Mouse (Mus musculus) hindbrain, embryonic 15.5 days (tissue): ENCODE data around the gene Yod1. TPM values are rescaled to one million over a fixed set of nuclear protein-coding genes. Genes with fewer than 3 reads are reported as not detected.
A peak's percentile ranks its signal among the peaks of the same experiment; 100 is the strongest.

ENCODE experiments used
- ATAC-seq: fragments of 200-750 bp; cut with Nextera tagmentation; 2 replicates; pipeline ENCODE4 v1.8.0; 2017; ENCODE audit warnings: low read depth, moderate number of reproducible peaks, moderate TSS enrichment; ENCODE audit not compliant: low FRiP score
- H3K27ac ChIP-seq: fragments of 300-500 bp; sonication (generic); replicated peaks from 2 replicates; pipeline ENCODE4 v1.5.1; 2015; ENCODE audit warnings: mild to moderate bottlenecking, inconsistent platforms
- H3K27me3 ChIP-seq: fragments of 300-500 bp; sonication (generic); 2 replicates; pipeline ENCODE4 v1.6.1; 2015; ENCODE audit warnings: control low read depth, inconsistent platforms
- H3K36me3 ChIP-seq: fragments of 300-500 bp; sonication (generic); 2 replicates; pipeline ENCODE4 v1.6.1; 2015; ENCODE audit warnings: control low read depth, inconsistent platforms
- H3K4me1 ChIP-seq: fragments of 300-500 bp; sonication (generic); replicated peaks from 2 replicates; pipeline ENCODE4 v1.6.1; 2015; ENCODE audit warnings: control low read depth, inconsistent platforms
- H3K4me2 ChIP-seq: fragments of 300-500 bp; sonication (generic); 2 replicates; pipeline ENCODE4 v1.6.1; 2015; ENCODE audit warnings: moderate library complexity, mild to moderate bottlenecking, inconsistent platforms
- H3K4me3 ChIP-seq: fragments of 300-500 bp; sonication (generic); 2 replicates; pipeline ENCODE4 v1.5.1; 2015; ENCODE audit warnings: mild to moderate bottlenecking, inconsistent platforms
- H3K9ac ChIP-seq: fragments of 300-500 bp; sonication (generic); 2 replicates; pipeline ENCODE4 v1.6.1; 2015; ENCODE audit warnings: inconsistent platforms
- H3K9me3 ChIP-seq: fragments of 300-500 bp; sonication (generic); 2 replicates; pipeline ENCODE4 v1.6.1; 2016; ENCODE audit warnings: control low read depth, inconsistent platforms
- WGBS: fragments of 180-500 bp; shearing (Covaris S2); methylation state at CpG from one replicate; pipeline ENCODE4 v1.1.7; 2015; 5-methylcytosine and 5-hydroxymethylcytosine counted together
- polyA plus RNA-seq: library from polyadenylated mRNA; unstranded; fragments of >200 nt; fragmentation: Nextera tagmentation; extraction: Ambion mirVana; gene quantifications from 2 replicates; pipeline ENCODE4 v1.2.1, GENCODE M21; 2015

Yod1 gene
- 16.4 and 16.8 TPM in 2 replicates for polyA plus RNA-seq

GRCm38 (mm10) chr1:130717291-130717871, at the start of gene Yod1:
Yod1 (plus strand) TSS chr1:130717327.
- Histone ChIP-seq H3K4me2 (peak within 1 kb of the TSS; percentile 86), H3K9ac (peak within 1 kb of the TSS; percentile 96), H3K4me3 (peak within 1 kb of the TSS; percentile 93), H3K4me1 (peaks cover 35% of the 10 kb centered on the region), H3K36me3 (0 out of 2 replicates have a peak, but pooled peaks cover 2% of the 10 kb centered on the region), H3K27me3 (no peaks in the 10 kb centered on the region), H3K9me3 (no peaks in the 10 kb centered on the region), H3K27ac (peak within 1 kb of the TSS; percentile 88)
- WGBS, result under 1% methylated on average over 54 of the region's 54 CpGs
- ATAC-seq, result peak; percentile 77

GRCm38 (mm10) chr1:130678551-130678950, 38.6 kb upstream of the Yod1 start:
- Histone ChIP-seq H3K9me3 (no peaks in the 10 kb centered on the region), H3K9ac (no peak overlapping the region), H3K4me1 (no peaks in the 10 kb centered on the region), H3K27me3 (no peaks in the 10 kb centered on the region), H3K36me3 (no peaks in the 10 kb centered on the region), H3K4me3 (no peak overlapping the region), H3K27ac (no peak overlapping the region), H3K4me2 (no peak overlapping the region)
- ATAC-seq, result no peak
- 85% methylated on average over 2 of the region's 2 CpGs for WGBS

- Histone ChIP-seq H3K27me3 (no peaks in the 10 kb centered on the region), H3K4me1 (no peaks in the 10 kb centered on the region), H3K9me3 (no peaks in the 10 kb centered on the region), H3K9ac (no peak overlapping the region), H3K36me3 (no peaks in the 10 kb centered on the region), H3K4me3 (no peak overlapping the region), H3K27ac (no peak overlapping the region), H3K4me2 (no peak overlapping the region)
- ATAC-seq, result no peak
- WGBS, result 76% methylated on average over 2 of the region's 2 CpGs
These were observed 36.1 kb upstream of the Yod1 start for GRCm38 (mm10) chr1:130681075-130681474.

- Histone ChIP-seq H3K4me3 (no peak overlapping the region), H3K36me3 (no peaks in the 10 kb centered on the region), H3K27me3 (no peaks in the 10 kb centered on the region), H3K4me2 (no peak overlapping the region), H3K27ac (no peak overlapping the region), H3K9me3 (no peaks in the 10 kb centered on the region), H3K9ac (no peak overlapping the region), H3K4me1 (no peaks in the 10 kb centered on the region)
- WGBS, result 80% methylated on average over 6 of the region's 6 CpGs
- ATAC-seq, result no peak
These were observed 35.3 kb upstream of the Yod1 start for GRCm38 (mm10) chr1:130681656-130682413.

DNA sequence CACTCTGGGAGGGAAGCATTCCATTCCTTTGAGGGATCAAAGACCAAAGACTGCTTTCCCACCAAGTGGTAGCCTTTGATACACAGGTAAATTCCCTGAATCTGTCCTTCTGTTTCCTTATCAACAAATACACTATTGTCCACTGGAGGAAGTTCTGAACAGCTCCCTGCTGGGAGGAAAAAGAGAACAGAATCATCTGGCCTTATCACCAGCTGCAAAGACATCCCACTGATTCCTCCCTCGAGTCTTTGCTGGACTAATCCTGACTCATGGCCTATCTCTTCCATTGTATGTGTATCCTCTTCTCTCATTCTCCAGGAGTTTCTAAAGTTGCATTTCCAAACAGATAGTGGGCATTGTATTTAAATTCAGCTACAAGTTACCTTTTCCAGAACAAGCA, 33.2 kb upstream of the Yod1 start:
- H3K27ac ChIP-seq, result no peak overlapping the region
- no peak overlapping the region for H3K4me3 ChIP-seq
- H3K36me3 ChIP-seq, result peaks cover 8% of the 10 kb centered on the region; the same call in 1 of the 2 replicates
- H3K4me2 ChIP-seq, result no peak overlapping the region
- no peaks in the 10 kb centered on the region for H3K27me3 ChIP-seq
- ATAC-seq, result no peak
- no peaks in the 10 kb centered on the region for H3K9me3 ChIP-seq
- WGBS, result 57% methylated on average over 1 of the region's 1 CpGs
- H3K4me1 ChIP-seq, result no peaks in the 10 kb centered on the region
- H3K9ac ChIP-seq, result no peak overlapping the region

DNA sequence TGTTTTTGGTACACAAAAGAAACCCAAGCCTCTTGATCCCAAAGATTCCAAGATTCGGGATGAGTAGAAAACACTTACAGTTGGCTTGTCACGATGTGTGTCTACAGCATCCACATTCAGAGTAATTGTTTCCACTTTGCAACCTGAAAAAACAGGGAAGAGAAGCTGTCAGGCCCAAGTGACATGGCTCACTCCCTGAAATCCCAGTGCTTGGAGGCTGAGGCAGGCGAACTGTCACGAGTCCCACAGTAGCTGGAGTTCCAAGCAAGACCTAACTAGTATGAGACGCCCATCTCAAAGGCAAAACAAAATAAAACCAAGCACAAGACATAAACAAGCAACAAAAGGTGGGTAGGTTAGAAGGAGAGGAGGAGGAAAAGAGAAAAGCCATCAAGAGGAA, 18.5 kb upstream of the Yod1 start:
- Histone ChIP-seq H3K27ac (no peak overlapping the region), H3K4me2 (no peak overlapping the region), H3K27me3 (no peaks in the 10 kb centered on the region), H3K4me1 (no peaks in the 10 kb centered on the region), H3K9ac (no peak overlapping the region), H3K4me3 (no peak overlapping the region), H3K9me3 (no peaks in the 10 kb centered on the region), H3K36me3 (peaks cover 56% of the 10 kb centered on the region)
- ATAC-seq, result no peak
- WGBS, result 92% methylated on average over 5 of the region's 5 CpGs

DNA sequence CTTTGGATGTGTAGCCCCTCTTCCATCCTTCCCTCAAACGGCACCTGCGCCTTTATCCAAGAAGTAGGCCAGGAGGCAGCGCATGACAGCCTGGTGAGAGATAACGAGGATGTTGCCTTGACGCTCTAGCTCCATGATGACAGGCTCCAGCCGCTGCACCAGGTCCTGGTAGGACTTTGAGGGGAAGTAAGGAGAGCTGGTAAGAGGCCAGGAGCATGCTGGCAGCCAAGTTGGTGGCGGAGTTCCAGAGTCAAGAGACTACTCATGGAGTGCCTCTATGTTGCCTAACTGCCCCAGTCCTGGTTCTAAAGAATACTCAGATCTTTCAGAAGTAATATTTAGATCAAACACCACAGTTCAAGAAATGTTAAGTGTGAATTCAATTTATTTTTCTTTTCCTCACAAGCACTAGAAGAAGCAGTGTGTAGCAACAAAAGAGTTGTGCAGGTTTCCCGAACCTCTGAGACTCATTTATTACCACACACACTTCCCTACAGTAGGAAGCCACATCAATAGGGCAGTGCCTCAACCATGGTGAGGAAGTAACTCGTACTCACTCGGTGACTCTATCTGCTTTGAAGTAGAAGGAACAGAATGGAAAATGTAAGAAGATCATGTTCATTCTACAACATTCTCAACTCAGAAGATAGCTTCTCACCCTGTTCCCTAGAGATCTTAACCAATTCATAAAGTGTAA, 17.0 kb upstream of the Yod1 start:
- Histone ChIP-seq H3K27me3 (no peaks in the 10 kb centered on the region), H3K9me3 (no peaks in the 10 kb centered on the region), H3K4me3 (no peak overlapping the region), H3K27ac (no peak overlapping the region), H3K4me1 (no peaks in the 10 kb centered on the region), H3K36me3 (peaks cover 64% of the 10 kb centered on the region), H3K9ac (no peak overlapping the region), H3K4me2 (no peak overlapping the region)
- WGBS, result 94% methylated on average over 10 of the region's 10 CpGs
- ATAC-seq, result no peak

- Histone ChIP-seq H3K4me2 (no peak overlapping the region), H3K27ac (no peak overlapping the region), H3K27me3 (no peaks in the 10 kb centered on the region), H3K9ac (no peak overlapping the region), H3K9me3 (no peaks in the 10 kb centered on the region), H3K4me3 (no peak overlapping the region), H3K36me3 (peaks cover 71% of the 10 kb centered on the region), H3K4me1 (no peaks in the 10 kb centered on the region)
- 96% methylated on average over 11 of the region's 11 CpGs for WGBS
- no peak for ATAC-seq
These were observed 15.2 kb upstream of the Yod1 start for GRCm38 (mm10) chr1:130701976-130702375.

- 85% methylated on average over 2 of the region's 2 CpGs for WGBS
These were observed 13.5 kb upstream of the Yod1 start for GRCm38 (mm10) chr1:130703613-130704012.

GRCm38 (mm10) chr1:130710283-130711080, 6.6 kb upstream of the Yod1 start:
- no peak for ATAC-seq

More at GRCm38 (mm10) chr1:130703613-130704012, 13.5 kb upstream of the Yod1 start:
- no peaks in the 10 kb centered on the region for H3K4me1 ChIP-seq
- H3K9ac ChIP-seq, result no peak overlapping the region
- H3K27me3 ChIP-seq, result no peaks in the 10 kb centered on the region
- no peak overlapping the region for H3K4me2 ChIP-seq
- peaks cover 73% of the 10 kb centered on the region for H3K36me3 ChIP-seq
- no peak overlapping the region for H3K4me3 ChIP-seq
- H3K27ac ChIP-seq, result no peak overlapping the region
- H3K9me3 ChIP-seq, result no peaks in the 10 kb centered on the region
- ATAC-seq, result no peak

GRCm38 (mm10) chr1:130714046-130714445, 3.1 kb upstream of the Yod1 start:
- peaks cover 9% of the 10 kb centered on the region for H3K36me3 ChIP-seq
- WGBS, result 73% methylated on average over 4 of the region's 4 CpGs
- H3K27me3 ChIP-seq, result no peaks in the 10 kb centered on the region
- no peaks in the 10 kb centered on the region for H3K9me3 ChIP-seq
- no peak overlapping the region for H3K4me3 ChIP-seq
- H3K4me1 ChIP-seq, result peaks cover 26% of the 10 kb centered on the region
- no peak for ATAC-seq
- peak overlapping the region; percentile 86; the same call in 1 of the 2 replicates for H3K4me2 ChIP-seq
- H3K27ac ChIP-seq, result no peak overlapping the region
- no peak overlapping the region for H3K9ac ChIP-seq

More at GRCm38 (mm10) chr1:130710283-130711080, 6.6 kb upstream of the Yod1 start:
- Histone ChIP-seq H3K27me3 (no peaks in the 10 kb centered on the region), H3K9me3 (no peaks in the 10 kb centered on the region), H3K4me3 (no peak overlapping the region), H3K4me2 (no peak overlapping the region), H3K4me1 (peaks cover 16% of the 10 kb centered on the region), H3K27ac (no peak overlapping the region), H3K36me3 (peaks cover 37% of the 10 kb centered on the region), H3K9ac (no peak overlapping the region)
- WGBS, result 88% methylated on average over 22 of the region's 22 CpGs
